Mouse (Mus musculus) T-helper 2 cell (primary cell): ENCODE measurements around the gene Pcbp3.

Experiments used
- in situ Hi-C: fragments of 300-600 bp; cut with MboI, MseI; formaldehyde crosslinking; loops from one replicate; pipeline ENCODE4 v1.15.1; 2025; ENCODE audit warnings: high pct_unique_total_duplicates

The Pcbp3 gene

DNA sequence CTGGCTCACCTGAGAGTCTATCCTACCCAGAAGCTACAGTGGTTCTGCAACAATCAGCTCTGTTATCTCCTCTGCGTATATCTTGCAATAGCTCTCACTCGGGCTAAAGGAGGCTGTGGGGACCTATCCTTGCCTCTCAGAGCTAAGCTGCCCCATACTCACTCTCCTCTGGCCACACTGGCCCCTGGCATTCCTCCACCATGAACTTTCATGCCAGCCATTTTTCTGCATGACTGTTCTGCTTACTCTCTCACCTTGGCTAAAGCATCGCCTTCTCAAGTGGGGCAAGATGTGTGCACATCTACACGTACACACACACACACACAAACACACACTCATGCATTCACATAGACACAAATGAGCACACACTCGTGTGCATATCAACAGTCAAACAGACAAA lies 115.2 kb downstream of the Pcbp3 start:
- in situ Hi-C loops = no loop called here

DNA sequence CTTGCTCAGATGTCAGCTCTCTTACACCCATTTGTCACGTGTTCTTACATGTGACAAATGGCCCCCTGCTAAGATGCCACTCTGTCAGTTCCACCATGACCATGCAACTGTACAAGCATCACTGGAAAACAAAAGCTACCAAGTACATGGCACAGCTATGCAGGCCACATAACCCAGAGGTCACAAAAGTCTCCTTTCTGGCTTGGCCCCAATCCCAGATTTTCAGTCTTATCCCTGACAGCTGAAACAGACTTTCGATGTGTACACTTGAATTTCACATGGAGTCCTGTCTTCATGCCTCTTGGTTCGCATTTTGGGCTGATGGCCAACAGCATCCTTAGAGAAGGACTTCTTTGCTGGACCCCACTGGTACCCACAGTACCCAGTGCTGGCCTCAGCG lies 116.8 kb downstream of the Pcbp3 start:
- in situ Hi-C loops = no loop called here

DNA sequence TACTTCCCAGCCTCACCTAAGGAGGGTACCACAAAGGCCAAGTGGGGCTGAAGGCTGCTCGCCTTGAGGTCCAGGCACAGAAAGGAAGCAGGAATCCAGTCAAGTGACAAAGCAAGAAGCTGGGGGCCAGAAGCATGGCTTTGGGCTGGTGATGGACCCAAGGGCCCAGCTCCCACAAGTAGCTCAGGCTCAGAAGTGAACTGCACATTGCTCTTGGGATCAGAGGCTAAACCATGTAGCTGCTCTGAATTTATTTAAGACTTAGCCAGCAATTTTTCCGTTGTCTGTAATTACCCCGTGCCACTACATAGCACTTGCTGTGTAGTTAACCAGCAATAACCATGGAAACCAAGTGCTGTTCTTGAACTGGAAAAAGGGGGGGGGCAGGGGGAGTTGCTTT lies 117.3 kb downstream of the Pcbp3 start:
- in situ Hi-C loops = no loop called here

DNA sequence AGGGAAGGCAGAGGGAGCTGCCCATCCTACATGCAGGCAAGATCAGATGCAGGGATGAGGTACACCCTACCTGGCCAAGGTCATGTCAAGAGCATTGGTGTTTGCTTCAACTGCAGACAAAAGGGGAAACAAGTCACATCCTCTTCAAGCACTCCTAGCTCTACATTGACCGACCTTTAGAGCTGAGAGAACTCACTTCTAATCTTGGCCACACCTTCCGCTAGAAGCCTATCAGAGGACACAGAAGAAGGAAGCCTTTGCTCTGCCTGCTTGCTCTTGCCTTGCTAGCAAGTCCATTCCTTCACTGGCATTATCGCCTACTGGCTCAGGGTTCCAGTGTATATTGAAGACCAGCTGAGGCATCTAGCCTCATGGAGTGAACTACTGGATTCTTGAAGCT lies 119.6 kb downstream of the Pcbp3 start:
- in situ Hi-C loops = no loop called here

DNA sequence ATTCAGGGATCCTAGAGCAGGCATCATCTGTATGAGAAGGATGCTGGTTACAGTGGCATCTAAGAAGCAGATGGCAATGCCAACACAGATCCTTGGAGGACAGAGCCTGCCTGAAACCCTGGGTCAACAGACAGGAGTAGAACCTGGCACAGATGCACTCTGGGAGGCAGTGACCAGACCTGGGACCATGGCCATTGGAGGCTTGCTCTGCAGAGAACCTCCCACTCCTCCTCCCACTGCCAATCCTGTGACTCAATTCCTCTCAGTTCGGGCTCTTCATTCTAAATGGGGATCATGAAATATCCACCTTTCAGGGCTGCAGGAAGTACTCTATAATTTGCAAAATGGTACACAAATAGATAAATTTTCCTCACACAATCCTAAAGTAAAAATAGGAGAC lies 120.5 kb downstream of the Pcbp3 start:
- in situ Hi-C loops = no loop called here

DNA sequence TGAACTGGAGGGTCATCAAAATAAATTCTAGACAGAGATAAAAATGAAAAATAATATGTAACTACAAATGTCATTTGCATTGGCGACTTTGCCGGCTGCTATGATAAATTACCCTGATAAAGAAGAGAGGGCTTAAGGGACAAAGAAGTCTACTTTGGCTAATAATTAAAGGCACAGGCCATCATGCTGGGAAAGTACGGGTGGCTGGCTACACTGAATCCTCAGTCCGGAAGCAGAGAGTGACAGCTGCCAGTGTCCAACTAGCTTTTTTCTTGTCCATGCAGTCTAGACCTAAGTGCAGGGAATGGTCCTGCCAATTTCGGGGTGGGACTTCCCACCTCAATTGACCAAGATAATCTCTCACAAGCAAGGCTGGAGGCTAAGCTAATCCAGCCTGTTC lies 121.1 kb downstream of the Pcbp3 start:
- in situ Hi-C loops = no loop called here

DNA sequence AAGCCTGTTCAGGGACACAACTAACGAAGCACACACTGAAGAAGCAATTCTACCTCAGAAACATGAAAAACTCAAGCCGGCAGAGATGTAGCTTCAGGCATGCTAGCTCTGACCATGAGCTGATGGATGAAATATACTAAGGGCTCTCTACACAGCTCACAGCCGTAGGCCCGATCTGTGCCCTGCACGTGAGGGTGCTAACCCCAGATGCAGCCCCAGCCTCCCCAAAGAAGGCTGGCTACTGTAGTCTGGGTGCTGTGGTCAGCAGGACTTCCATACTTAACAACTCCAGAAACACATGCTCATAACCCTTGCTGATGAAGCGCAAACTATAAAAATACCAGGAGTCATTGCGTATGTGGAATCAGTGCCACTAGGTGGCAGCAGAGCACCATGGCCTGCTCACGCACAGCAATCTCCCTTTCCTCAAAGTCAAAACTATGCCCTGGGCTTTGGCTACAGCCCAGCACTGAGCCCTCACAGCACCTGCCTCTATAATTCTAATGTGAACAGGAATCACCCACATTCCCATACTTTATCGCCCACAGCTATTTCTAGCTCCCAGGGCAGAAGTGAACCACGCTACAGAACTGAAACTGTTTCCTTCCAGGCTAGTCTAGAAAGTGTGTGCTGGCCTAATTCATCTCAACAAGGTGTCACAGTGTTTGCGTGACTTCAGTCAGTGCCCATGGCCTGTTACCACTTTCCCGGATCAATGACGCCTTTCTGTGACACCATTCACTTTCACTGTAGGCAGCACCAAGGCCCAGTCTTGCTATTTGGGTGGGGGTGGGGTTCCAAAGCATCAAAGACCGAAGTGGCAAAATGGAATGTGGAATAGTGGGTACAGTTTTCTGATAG lies 126.0 kb downstream of the Pcbp3 start:
- in situ Hi-C loops = loop anchor here (5.0 kb wide), 2 partner anchors 192 to 237 kb away; no protein-coding TSS in a partner anchor

DNA sequence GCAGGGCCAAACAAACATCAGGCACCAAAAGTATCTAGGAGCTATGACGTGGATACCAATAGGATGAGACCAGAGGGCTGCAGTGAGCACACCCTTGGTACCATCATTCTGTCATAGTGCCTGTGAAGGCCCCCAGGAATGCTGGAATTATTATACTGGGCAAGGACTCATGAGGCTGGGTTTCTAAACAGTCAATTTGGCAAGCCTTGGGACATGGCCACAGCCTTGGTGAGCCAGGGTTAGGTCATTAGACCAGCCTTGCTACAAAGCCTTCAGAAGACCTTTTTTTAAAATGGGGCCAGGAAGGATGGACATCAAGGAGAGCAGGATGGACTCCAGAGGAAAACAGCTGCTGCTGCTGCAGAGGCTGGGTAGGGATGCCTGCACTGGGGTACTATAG lies 128.8 kb downstream of the Pcbp3 start:
- in situ Hi-C loops = no loop called here

DNA sequence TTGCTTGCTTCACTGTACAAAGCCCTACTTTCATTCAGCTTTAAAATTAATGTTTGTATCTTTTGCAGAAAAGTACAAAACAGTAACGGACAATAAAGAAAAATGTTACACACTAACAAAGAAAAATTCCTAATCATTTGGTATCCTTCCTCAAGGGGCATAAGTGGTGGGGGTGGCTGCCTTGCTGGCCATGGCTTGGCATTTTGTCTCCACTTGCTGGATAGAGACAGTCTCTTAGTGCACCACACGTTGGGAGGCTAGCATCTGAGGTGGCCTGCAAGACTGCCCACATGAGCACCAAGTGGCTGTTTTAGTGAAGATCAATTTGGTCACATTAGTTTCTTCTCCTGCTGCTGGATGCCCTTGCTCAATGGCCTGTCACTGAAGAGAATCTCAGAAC lies 129.8 kb downstream of the Pcbp3 start:
- in situ Hi-C loops = no loop called here

DNA sequence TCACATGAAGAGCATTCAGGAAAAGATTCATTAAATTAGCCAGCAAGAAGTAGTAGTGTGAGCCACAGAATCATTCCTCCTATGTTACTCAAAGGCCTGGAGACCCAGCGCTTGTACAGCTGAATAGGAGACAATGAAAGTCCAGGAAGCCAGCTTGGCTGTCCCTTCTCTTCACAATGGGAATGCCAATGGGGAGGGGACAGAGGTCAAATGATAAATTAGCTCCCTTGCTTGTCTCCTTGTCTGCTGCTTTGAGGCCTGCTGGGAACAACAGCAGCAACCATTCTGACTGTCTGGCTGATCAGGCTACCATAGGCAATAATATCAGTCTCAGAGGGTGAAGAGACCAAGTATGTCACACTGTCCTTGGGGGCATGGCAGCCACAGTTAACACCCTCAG lies 130.5 kb downstream of the Pcbp3 start:
- in situ Hi-C loops = no loop called here

DNA sequence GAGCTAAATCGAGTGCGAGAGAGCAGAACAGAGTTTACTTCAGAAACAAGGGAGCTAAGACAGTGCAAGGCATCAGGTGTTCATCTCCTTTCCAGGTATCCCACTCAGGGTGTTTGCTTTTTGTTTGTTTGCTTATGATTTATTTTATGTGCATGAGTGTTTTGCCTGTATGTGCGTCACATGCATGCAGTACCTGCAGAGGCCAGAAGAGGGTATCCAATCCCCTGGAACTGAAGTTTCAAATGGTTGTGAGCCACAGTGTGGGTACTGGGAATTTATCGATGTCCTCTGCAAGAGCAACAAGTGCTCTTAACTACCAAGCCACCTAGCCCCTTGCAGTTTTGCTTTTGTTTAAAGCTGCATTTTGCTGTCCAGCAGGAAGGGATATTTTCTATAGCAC lies 132.8 kb downstream of the Pcbp3 start:
- in situ Hi-C loops = no loop called here

DNA sequence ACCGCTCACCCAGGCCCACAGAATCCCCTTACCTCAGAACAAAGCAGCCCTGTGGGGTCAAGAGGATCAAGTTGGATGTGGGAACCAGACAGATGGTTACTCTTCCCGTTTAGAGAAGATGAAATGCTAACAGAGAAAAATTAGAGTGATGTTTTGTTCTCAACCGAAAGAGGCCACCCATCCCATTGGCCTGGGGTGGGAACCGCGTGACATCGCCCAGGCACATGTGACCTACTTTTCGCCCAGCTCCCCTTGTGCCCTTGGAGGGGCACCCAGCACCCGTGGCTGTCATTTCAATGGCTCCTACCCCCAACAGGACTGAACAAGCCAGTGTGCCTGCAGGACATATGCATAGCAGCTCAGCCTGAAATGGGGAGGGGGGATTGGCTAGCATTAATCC lies 139.0 kb downstream of the Pcbp3 start:
- in situ Hi-C loops = no loop called here

DNA sequence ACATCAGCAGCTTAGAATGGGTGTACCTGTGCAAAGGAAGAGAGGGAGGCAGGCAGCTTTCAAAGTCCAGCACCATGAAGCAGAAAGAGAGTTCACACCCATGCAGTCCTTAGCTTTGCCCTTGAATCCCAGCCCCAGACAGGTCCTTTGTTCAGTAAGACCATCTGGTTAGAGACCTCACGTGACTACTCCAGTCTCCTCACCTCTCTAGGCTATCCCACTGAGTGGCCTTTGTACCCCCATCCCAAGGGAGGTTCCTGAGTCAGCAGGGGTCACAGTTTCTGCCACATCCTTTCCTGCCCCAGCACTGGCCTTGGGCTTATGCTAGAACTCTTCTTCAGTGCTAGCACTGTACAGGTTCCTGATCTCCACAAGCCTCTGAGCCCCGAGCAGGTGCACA lies 142.4 kb downstream of the Pcbp3 start:
- in situ Hi-C loops = no loop called here

DNA sequence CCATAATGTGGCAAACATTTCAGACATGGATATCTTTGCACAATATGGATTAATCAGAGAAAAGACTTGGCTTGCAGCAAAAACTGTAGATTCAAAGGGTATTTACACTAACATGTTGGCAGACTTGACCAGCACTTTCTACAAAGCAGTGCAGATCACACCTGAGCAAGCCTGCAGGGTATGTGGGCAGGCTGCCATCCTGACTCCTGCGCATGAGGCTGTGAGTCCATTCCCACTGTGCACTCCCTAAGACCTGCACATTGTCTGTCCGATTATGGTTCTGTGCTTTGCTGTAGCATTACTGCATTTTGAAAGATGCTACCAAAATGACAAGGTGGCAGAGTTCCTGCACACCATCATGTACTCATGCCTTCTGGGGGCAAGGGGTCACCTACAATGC lies 143.3 kb downstream of the Pcbp3 start:
- in situ Hi-C loops = no loop called here

DNA sequence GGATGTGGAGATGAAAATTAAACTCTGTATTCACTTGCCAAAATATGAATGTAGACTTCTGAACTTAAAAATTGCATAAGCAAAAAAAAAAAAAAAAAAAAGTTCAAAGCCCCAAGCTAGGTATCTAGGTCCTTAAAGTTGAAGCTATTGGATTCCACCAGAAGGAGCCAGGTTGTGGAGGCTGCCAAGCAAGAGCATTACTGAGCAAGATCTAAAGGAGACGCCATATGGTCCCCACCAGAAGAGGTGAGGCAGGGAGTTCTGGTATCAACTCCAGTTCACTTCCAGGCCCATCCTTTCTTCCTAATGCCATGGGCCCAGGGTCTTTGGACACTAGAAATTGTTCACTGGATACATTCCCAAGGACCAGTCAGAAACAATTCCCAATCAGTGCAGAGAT lies 144.8 kb downstream of the Pcbp3 start:
- in situ Hi-C loops = no loop called here

DNA sequence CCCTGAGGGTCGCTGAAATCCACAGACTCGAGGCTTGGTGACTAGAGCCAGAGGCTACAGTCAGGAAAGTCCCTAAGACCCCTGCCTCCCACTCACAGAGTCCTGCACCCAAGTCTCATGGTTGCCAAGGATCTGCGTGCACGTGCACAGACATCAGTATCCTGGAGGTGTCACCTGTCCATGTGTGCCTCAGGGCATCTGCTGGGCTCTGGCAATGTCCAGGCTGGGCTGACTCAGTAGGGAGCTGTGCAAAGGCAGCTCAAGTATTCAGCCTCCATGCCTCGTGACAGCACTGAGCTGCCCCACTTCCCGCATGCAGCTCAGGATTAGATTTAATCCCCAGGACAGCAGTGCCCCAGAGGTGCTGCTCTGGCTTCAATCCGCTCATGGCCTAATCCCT lies 145.3 kb downstream of the Pcbp3 start:
- in situ Hi-C loops = no loop called here

DNA sequence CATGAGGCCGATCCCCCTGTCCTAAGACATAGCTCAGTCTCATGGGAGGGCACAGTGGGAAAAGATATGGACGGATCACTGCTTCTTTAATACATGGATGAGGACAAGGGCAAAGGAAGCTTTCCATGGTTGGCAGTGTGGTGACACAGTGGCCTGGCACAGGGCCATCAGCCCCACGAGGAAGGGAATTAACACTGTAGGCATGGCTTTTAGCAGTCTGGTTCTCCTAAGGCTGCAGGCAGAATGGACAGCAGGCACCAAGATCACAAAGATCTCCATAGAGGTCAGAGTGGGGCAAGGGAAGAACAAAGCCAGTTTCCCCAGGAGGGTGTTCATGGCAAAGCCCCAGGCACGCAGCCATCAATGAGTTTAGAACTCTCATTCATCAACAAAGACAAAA lies 146.2 kb downstream of the Pcbp3 start:
- in situ Hi-C loops = no loop called here

DNA sequence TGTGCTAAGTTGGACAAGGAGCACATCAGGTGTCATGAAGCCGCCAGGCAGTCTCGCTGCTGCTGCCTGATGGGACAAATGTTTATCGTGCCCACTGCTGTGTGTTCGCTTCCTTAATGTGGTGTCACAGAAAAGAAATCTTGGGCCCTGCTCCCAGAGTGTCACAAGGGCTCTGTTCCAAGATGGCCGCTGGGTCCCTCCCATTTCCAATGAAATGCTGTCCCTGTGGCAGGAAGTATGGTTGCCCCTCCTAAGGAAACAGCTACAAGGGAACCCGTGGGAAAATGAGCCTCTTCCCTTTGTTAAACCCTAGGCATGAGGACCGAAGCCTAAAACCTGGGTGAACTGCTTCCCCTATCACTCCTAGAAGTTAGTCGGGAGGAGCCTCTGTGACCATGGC lies 146.9 kb downstream of the Pcbp3 start:
- in situ Hi-C loops = no loop called here

DNA sequence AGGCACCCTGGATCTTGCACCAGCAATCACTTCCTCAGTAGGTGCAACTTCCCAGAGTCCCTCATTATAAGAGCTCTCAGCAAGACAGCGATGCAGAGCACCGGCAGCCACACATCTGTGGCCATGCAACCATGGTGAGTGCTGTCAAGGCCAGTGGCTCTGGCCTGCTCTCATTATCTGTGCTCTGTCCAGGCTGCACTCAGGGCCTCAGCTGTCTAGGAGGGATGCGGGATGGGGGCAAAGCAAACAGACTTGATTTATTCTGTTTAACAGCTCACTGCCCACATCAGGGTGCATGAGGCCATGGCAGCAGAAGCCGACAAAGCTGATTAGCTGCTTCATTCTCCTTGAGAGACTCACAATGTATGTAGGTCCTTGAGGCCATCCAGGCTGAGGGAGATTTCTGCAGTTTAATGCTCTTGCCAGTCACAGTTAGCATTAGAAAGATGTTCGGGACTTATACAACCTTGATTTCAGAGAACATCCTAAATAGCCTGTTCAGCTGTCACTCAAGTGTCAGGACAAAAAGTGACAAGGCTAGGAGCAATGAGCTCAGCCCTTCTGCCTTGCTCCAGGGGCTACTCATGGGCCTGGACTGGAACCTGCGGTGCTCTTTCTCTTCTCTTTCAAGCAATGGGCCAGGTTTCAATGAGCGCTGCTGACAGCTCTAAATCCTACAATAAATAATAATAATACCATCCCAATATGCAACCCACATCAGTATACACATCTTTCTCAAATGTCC lies 151.6 kb downstream of the Pcbp3 start:
- in situ Hi-C loops = no loop called here

DNA sequence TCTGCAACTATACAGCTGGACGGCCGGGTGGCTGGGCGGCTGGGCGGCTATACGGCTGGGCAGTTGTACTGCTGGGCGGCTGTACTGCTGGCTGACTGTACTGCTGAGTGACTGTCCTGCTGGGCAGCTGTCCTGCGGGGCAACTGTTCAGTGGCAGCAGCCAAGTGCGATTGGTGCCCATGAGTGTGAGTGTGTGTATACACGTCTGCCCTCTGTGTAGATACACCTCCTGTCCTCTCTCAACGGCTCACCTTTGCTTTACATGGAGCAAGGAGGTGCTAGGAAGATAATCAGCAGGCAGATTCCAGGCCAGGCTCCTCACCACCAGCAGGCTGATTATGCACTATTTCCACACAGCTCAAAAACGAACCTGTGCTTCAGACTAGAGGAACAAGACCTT lies 152.2 kb downstream of the Pcbp3 start:
- in situ Hi-C loops = no loop called here

DNA sequence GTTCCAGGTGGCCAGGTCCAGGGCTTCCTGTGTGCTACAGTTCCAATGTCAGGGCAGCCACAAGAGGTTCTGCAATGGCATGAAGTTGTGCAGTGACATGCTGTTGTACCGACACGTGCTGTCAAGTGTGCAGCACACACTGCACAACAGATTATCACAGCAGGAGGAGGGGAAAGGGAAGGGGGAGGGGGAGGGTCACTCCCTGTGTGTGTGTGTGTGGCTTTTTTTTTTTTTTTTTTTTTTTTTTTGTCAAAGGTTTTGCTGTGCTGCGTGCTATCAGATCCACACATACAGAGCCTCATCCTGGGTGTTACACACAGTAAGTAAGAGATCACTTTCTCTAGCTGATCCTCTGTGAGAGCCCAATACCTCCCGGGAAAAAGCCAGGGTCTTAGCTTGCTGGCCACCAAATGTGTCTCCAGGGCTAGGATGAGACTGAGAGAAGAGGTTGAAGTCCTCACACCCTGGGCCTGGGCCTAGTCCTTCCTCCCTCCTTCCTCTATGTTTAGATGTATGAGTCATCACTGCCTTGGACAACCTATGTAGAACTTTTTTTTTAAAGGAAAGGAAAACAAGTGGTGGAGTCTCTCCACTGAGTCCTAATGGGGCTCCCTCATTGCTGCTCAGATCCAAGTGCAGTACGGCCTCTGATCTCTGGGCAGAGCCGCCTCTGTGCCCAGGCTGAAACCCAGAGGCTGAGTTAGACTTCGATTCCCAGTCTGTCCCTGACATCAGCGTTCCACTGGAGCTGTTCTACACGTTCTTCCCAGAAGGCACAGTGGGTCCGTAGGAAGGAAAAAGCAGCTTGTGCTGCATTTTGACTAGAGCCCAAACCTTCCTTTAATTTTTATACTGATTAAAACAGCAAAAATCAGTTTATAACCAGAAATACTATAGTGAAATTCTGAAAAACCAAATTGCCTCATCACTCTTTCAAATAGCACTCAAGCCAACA lies 153.0 kb downstream of the Pcbp3 start:
- in situ Hi-C loops = no loop called here

DNA sequence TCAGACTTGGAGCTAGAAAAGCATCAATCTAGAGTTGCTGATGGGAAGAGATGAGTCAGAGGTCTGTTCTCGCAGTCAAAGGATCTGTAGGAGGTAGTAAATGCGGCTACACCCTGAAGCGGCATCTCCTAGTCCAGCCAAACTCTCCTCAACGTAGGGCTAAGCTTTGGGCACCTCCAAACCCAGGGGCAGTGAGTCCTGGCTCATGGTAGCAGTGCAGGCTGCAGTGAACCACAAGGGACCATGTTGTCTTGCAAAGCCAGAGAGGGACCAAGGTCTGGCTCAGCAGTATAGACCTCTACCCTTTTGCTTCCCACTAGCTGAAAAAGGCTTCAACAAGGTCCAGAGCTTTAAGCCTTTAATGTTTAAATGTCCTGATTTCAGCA lies 159.2 kb downstream of the Pcbp3 start:
- in situ Hi-C loops = no loop called here
